Mouse (Mus musculus): ENCODE data around the gene Dcpp2. TPM values are rescaled to one million over a fixed set of nuclear protein-coding genes. Genes with fewer than 3 reads are reported as not detected.
"Not testable (repeated sequence)": the region's sequence is repeated elsewhere in the genome, so short reads cannot be mapped to it uniquely, and the experiment has no call there.

Gene Dcpp2
- polyA plus RNA-seq, 1 experiment from 2014 or later, result not detected

- no peak for DNase-seq (ENCODE audit: low spot score)
- Histone ChIP-seq H3K27ac (no peak overlapping the region), H3K4me3 (no peak overlapping the region), H3K27me3 (ENCODE audit: low read depth, poor library complexity, severe bottlenecking) (no peaks in the 10 kb centered on the region), H3K36me3 (no peaks in the 10 kb centered on the region), H3K4me1 (no peaks in the 10 kb centered on the region), H3K9me3 (replicated peaks) (no peaks in the 10 kb centered on the region)
- WGBS, result 87% methylated on average over 4 of the region's 4 CpGs
Measured at GRCm38 (mm10) chr17:23862926-23863325, 17.8 kb upstream of the Dcpp2 start.

- Histone ChIP-seq H3K4me1 (peaks cover 8% of the 10 kb centered on the region; the same call in 1 of the 2 replicates), H3K27ac (no peak within 1 kb of the TSS), H3K4me3 (no peak within 1 kb of the TSS), H3K9me3 (replicated peaks) (no peaks in the 10 kb centered on the region), H3K27me3 (ENCODE audit: low read depth, poor library complexity, severe bottlenecking) (no peaks in the 10 kb centered on the region), H3K36me3 (no peaks in the 10 kb centered on the region)
- no peak for DNase-seq (ENCODE audit: low spot score)
- WGBS, result 85% methylated on average over 15 of the region's 15 CpGs
Measured at GRCm38 (mm10) chr17:23867756-23868155, 12.9 kb upstream of the Dcpp2 start, which contains the start of gene Prss21. Gene Prss21 (plus strand): TSS chr17:23868056.

DNA sequence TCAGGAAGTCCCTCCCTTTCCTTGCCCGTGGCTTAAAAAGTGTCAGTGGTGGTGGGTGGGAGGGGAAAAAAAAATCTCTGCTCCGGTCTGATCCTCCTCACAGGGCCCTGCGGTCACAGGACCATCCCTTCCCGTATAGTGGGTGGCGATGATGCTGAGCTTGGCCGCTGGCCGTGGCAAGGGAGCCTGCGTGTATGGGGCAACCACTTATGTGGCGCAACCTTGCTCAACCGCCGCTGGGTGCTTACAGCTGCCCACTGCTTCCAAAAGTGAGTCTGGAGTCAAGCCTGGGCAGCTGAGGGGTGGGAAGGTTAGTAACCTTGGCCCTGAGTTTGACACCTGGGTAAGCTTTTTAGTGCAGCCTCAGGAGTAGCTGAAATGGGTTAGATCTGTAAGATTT, 12.2 kb upstream of the Dcpp2 start:
- Histone ChIP-seq H3K27ac (no peak overlapping the region), H3K27me3 (ENCODE audit: low read depth, poor library complexity, severe bottlenecking) (no peaks in the 10 kb centered on the region), H3K4me1 (peaks cover 8% of the 10 kb centered on the region; the same call in 1 of the 2 replicates), H3K4me3 (no peak overlapping the region), H3K36me3 (no peaks in the 10 kb centered on the region), H3K9me3 (replicated peaks) (no peaks in the 10 kb centered on the region)
- DNase-seq (ENCODE audit: low spot score), result no peak
- 93% methylated on average over 11 of the region's 11 CpGs for WGBS

DNA sequence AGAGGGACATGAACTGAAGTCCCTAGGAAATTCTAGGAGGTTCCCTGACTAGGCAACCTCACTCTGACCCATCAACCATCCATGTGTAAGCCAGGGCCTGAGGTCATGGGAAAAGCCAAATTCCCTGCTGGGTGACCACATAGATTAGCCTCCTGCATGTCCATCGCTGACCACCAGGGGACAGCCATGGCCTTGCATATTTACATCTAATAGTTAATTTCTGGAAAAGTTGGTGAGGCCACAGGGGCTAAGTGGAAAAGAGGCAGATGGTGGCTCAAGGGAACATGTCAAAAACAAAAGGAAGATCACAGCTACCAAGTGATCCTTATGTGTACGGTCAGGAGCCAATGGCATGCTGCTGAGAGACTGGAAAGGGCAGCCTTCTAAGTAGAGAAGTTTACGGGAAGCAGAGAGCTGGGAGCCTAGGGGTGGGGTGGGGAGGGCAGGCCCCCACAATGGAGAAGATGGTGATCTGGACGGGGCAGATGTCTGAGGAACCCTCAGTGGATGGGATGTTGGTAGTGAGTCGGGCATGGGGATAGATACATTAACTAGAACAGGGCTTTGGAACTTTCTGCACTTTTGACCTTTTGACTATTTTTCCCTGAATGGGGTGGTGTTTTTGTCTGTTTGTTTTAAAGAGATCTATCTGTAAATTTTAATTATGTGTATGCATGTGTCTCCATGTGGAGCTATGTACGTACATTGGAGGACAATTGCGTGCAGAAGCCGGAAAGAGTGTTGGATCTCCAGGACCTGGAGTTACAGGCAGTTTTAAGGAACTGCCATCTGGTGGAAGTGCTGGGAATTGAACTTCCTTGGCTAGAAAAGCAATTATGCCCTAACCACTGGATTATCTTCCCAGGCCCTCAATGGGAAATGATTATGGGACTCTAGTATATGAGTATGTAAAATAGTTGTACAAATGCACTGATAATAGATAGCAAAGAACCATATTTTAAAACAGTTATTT, 6.5 kb upstream of the Dcpp2 start:
- H3K36me3 ChIP-seq, result no peaks in the 10 kb centered on the region
- H3K27ac ChIP-seq, result no peak overlapping the region
- DNase-seq (ENCODE audit: low spot score), result peak; percentile 63
- H3K4me1 ChIP-seq, result peaks cover 13% of the 10 kb centered on the region
- WGBS, result 54% methylated on average over 8 of the region's 8 CpGs
- no peaks in the 10 kb centered on the region for H3K9me3 ChIP-seq (replicated peaks)
- H3K27me3 ChIP-seq (ENCODE audit: low read depth, poor library complexity, severe bottlenecking), result no peaks in the 10 kb centered on the region
- H3K4me3 ChIP-seq, result no peak overlapping the region

- no peaks in the 10 kb centered on the region for H3K36me3 ChIP-seq
- H3K27me3 ChIP-seq (ENCODE audit: low read depth, poor library complexity, severe bottlenecking), result no peaks in the 10 kb centered on the region
- no peaks in the 10 kb centered on the region for H3K9me3 ChIP-seq (replicated peaks)
- no peak overlapping the region for H3K27ac ChIP-seq
- peaks cover 5% of the 10 kb centered on the region; the same call in 1 of the 2 replicates for H3K4me1 ChIP-seq
- DNase-seq (ENCODE audit: low spot score), result no peak
- WGBS, result 75% methylated on average over 3 of the region's 3 CpGs
- no peak overlapping the region for H3K4me3 ChIP-seq
Measured at GRCm38 (mm10) chr17:23876741-23877140, 3.9 kb upstream of the Dcpp2 start.

GRCm38 (mm10) chr17:23877166-23877565, 3.5 kb upstream of the Dcpp2 start:
- no peaks in the 10 kb centered on the region for H3K27me3 ChIP-seq (ENCODE audit: low read depth, poor library complexity, severe bottlenecking)
- no peak overlapping the region for H3K4me3 ChIP-seq
- no peak for DNase-seq (ENCODE audit: low spot score)
- no peaks in the 10 kb centered on the region for H3K9me3 ChIP-seq (replicated peaks)
- no peaks in the 10 kb centered on the region for H3K36me3 ChIP-seq
- 84% methylated on average over 2 of the region's 2 CpGs for WGBS
- peaks cover 5% of the 10 kb centered on the region; the same call in 1 of the 2 replicates for H3K4me1 ChIP-seq
- H3K27ac ChIP-seq, result no peak overlapping the region

DNA sequence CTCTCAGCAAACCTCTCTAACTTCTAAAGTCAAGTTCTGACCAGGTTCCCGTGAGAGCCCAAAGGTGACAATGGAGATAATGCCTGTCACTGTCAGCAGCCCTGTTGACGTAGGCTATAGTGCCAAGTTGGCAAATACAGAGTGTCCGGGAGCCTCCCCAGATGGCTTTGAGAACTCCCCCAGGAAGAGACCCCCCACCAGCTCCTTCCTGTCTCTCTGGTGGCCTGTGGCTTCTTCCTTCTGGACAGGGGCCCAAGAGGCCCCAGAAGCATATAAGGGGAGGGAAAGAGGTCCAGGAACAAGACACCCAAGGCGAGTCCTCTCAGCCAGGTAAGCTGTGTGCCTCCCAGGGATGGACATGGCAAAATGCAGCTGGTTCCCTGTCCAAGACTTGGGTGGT, 36.5 kb downstream of the Dcpp2 start, which contains the start of gene Dcpp3:
Gene Dcpp3, plus strand, starts transcription at position 301 of the 400 bp plus-strand sequence.
- not testable (repeated sequence) for H3K27ac ChIP-seq; H3K9me3 ChIP-seq (replicated peaks); H3K36me3 ChIP-seq; H3K4me1 ChIP-seq; DNase-seq (ENCODE audit: low spot score); H3K4me3 ChIP-seq; H3K27me3 ChIP-seq (ENCODE audit: low read depth, poor library complexity, severe bottlenecking)
- WGBS, result 81% methylated on average over 4 of the region's 4 CpGs

GRCm38 (mm10) chr17:23924531-23925007, 43.9 kb downstream of the Dcpp2 start:
- peak overlapping the region; percentile 95 for H3K27ac ChIP-seq
- H3K9me3 ChIP-seq (replicated peaks), result no peaks in the 10 kb centered on the region
- under 1% methylated on average over 29 of the region's 29 CpGs for WGBS
- H3K4me3 ChIP-seq, result peak overlapping the region; percentile 65
- H3K36me3 ChIP-seq, result no peaks in the 10 kb centered on the region
- peaks cover 17% of the 10 kb centered on the region for H3K4me1 ChIP-seq
- H3K27me3 ChIP-seq (ENCODE audit: low read depth, poor library complexity, severe bottlenecking), result no peaks in the 10 kb centered on the region
- peak; percentile 94 for DNase-seq (ENCODE audit: low spot score)

- Histone ChIP-seq H3K4me3 (peak overlapping the region; percentile 65), H3K9me3 (replicated peaks) (no peaks in the 10 kb centered on the region), H3K36me3 (no peaks in the 10 kb centered on the region), H3K4me1 (peaks cover 17% of the 10 kb centered on the region), H3K27ac (peak overlapping the region; percentile 95), H3K27me3 (ENCODE audit: low read depth, poor library complexity, severe bottlenecking) (no peaks in the 10 kb centered on the region)
- 1% methylated on average over 14 of the region's 14 CpGs for WGBS
- peak; percentile 74 for DNase-seq (ENCODE audit: low spot score)
Measured at GRCm38 (mm10) chr17:23925090-23925493, 44.4 kb downstream of the Dcpp2 start.

DNA sequence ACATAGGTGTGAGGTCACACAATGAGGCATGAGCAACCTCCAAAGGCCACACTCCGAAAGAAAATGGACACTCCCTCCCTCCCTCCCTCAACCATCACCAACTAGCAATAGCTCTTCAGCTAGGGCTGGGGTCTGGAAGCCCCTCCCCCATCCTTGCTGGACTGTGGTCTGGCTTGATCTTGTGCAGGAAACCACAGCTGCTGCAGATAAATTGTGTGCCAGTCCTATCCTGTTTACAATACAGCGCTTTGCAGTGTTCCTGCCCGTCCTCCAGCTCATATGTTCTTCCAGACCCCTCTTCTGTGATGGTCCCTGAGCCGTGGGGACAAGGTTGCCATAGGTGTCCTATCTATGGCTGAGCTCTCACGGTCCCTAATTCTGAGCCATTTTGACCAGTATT, 50.5 kb downstream of the Dcpp2 start:
- no peak for DNase-seq (ENCODE audit: low spot score)
- H3K27ac ChIP-seq, result no peak overlapping the region
- no peaks in the 10 kb centered on the region for H3K4me1 ChIP-seq
- no peaks in the 10 kb centered on the region for H3K27me3 ChIP-seq (ENCODE audit: low read depth, poor library complexity, severe bottlenecking)
- no peaks in the 10 kb centered on the region for H3K9me3 ChIP-seq (replicated peaks)
- WGBS, result 79% methylated on average over 5 of the region's 5 CpGs
- no peaks in the 10 kb centered on the region for H3K36me3 ChIP-seq
- H3K4me3 ChIP-seq, result no peak overlapping the region

- no peak for DNase-seq (ENCODE audit: low spot score)
- Histone ChIP-seq H3K4me1 (no peaks in the 10 kb centered on the region), H3K27me3 (ENCODE audit: low read depth, poor library complexity, severe bottlenecking) (no peaks in the 10 kb centered on the region), H3K9me3 (replicated peaks) (no peaks in the 10 kb centered on the region), H3K36me3 (no peaks in the 10 kb centered on the region), H3K27ac (no peak within 1 kb of the TSS), H3K4me3 (no peak within 1 kb of the TSS)
Measured at GRCm38 (mm10) chr17:23941372-23941771, 60.7 kb downstream of the Dcpp2 start, which contains the start of gene Sbp. Gene Sbp (plus strand): TSS chr17:23941672.

DNA sequence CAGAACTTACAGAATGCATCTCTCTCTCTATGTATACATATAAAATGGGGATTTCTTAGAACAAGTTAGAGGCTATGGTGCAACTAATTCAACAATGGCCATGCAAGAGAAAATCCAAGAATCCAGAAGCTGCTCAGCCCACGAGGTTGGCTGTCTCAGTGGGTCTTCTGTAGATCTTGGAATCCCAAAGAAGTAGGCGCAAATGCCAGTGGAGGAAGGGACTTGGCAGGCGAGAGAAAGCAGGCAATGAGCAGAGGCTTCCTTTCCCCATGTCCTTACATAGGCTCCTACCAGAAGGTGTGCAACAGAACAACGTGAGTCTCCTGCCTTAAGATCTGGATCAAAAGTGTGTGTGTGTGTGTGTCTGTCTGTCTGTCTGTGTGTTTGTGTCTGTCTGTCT, 66.8 kb downstream of the Dcpp2 start:
- not testable (repeated sequence) for DNase-seq (ENCODE audit: low spot score); H3K9me3 ChIP-seq (replicated peaks); H3K27me3 ChIP-seq (ENCODE audit: low read depth, poor library complexity, severe bottlenecking); H3K4me3 ChIP-seq; H3K36me3 ChIP-seq; H3K4me1 ChIP-seq; H3K27ac ChIP-seq
- WGBS, result 78% methylated on average over 4 of the region's 4 CpGs

- no peak overlapping the region for H3K4me3 ChIP-seq
- H3K27ac ChIP-seq, result no peak overlapping the region
- no peaks in the 10 kb centered on the region for H3K9me3 ChIP-seq (replicated peaks)
- H3K4me1 ChIP-seq, result no peaks in the 10 kb centered on the region
- WGBS, result 91% methylated on average over 2 of the region's 2 CpGs
- H3K36me3 ChIP-seq, result no peaks in the 10 kb centered on the region
- H3K27me3 ChIP-seq (ENCODE audit: low read depth, poor library complexity, severe bottlenecking), result no peaks in the 10 kb centered on the region
- no peak for DNase-seq (ENCODE audit: low spot score)
Measured at GRCm38 (mm10) chr17:23949068-23949467, 68.4 kb downstream of the Dcpp2 start.
